Mouse (Mus musculus) thymus, adult 2 months (tissue): ENCODE measurements around the gene Trpt1.

Source experiments
- CTCF ChIP-seq: fragments of 200-500 bp; IDR thresholded peaks from 2 replicates; pipeline ENCODE4 v1.5.1; 2012; ENCODE audit warnings: mild to moderate bottlenecking, control low read depth, low read length, moderate library complexity, borderline replicate concordance; ENCODE audit not compliant: control insufficient read depth, poor library complexity, insufficient read depth; ENCODE audit errors: extremely low read depth
- POLR2A ChIP-seq: fragments of 200-500 bp; IDR thresholded peaks from 2 replicates; pipeline ENCODE4 v1.6.1; 2012; ENCODE audit warnings: mild to moderate bottlenecking, low read length, control low read depth, moderate library complexity; ENCODE audit not compliant: control insufficient read depth, poor library complexity, insufficient read depth; ENCODE audit errors: extremely low read depth

DNA sequence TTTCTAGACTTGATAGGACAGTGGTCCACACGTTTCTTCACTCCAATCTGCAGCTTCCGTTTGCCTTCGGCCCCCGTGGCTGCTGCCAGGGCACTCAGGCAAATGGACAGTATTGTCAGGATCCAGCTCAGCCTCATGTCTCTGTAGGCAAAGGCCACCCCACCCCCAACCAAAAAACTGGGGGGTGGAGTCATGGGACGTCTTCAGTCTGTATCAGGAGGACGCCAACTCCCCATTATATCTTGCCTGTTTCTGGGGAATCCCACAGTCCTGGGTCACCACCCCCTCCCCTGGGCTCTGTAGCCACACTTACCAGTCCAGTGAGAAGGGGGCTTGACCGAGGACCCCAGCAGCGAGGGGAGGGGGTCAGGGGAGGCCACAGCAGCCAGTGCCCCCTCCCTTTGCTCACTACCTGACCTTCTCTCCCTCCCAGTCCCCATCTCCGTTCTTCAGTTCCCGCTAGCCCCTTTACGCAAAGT, 16.9 kb upstream of the Trpt1 start:
- no peak for TF ChIP-seq CTCF
- TF ChIP-seq POLR2A, result no peak
